Mouse (Mus musculus): ENCODE data around the gene Zfp786. TPM values are rescaled to one million over a fixed set of nuclear protein-coding genes. Genes with fewer than 3 reads are reported as not detected.
A peak's percentile ranks its signal among the peaks of the same experiment; 100 is the strongest.
"Not testable (repeated sequence)": the region's sequence is repeated elsewhere in the genome, so short reads cannot be mapped to it uniquely, and the experiment has no call there.

The Zfp786 gene
- under 1 TPM; 0.73 to 0.76 TPM for total RNA-seq (2021)
- long read RNA-seq, experiment 1, partial matches to known transcripts, result 0 of 1 reads
- long read RNA-seq, experiment 1, other reads (novel, unspliced or antisense), result 0 of 1 reads
- long read RNA-seq, experiment 2, result 0 reads

- DNase-seq (ENCODE audit: low spot score), result peak; percentile 92
Observed at GRCm38 (mm10) chr6:47830104-47831078, at the start of gene Zfp786. Gene Zfp786, minus strand, starts transcription at chr6:47830867.

- no peak for DNase-seq (ENCODE audit: low spot score)
Observed at GRCm38 (mm10) chr6:47880166-47880565, 49.5 kb upstream of the Zfp786 start.

GRCm38 (mm10) chr6:47879049-47879716 is 48.5 kb upstream of the Zfp786 start:
- no peak for DNase-seq (ENCODE audit: low spot score)

- no peak for DNase-seq (ENCODE audit: low spot score)
Observed at GRCm38 (mm10) chr6:47878593-47878992, 47.9 kb upstream of the Zfp786 start.

- no peak for DNase-seq (ENCODE audit: low spot score)
Observed at GRCm38 (mm10) chr6:47878133-47878514, 47.5 kb upstream of the Zfp786 start.

- peak; percentile 91 for DNase-seq (ENCODE audit: low spot score)
Observed at GRCm38 (mm10) chr6:47877461-47878132, 46.9 kb upstream of the Zfp786 start.

GRCm38 (mm10) chr6:47877058-47877457 is 46.4 kb upstream of the Zfp786 start, which contains the start of gene Zfp282:
Gene Zfp282, plus strand, starts transcription at chr6:47877204.
- DNase-seq (ENCODE audit: low spot score), result no peak

GRCm38 (mm10) chr6:47872266-47872665 is 41.6 kb upstream of the Zfp786 start:
- DNase-seq (ENCODE audit: low spot score), result no peak

GRCm38 (mm10) chr6:47857729-47858128 is 27.1 kb upstream of the Zfp786 start:
- not testable (repeated sequence) for DNase-seq (ENCODE audit: low spot score)

GRCm38 (mm10) chr6:47857241-47857640 is 26.6 kb upstream of the Zfp786 start:
- DNase-seq (ENCODE audit: low spot score), result no peak

- no peak for DNase-seq (ENCODE audit: low spot score)
Observed at GRCm38 (mm10) chr6:47845779-47846178, 15.1 kb upstream of the Zfp786 start.

GRCm38 (mm10) chr6:47842337-47842736 is 11.7 kb upstream of the Zfp786 start:
- no peak for DNase-seq (ENCODE audit: low spot score)

GRCm38 (mm10) chr6:47841831-47842230 is 11.2 kb upstream of the Zfp786 start:
- no peak for DNase-seq (ENCODE audit: low spot score)

- DNase-seq (ENCODE audit: low spot score), result no peak
Observed at GRCm38 (mm10) chr6:47841077-47841476, 10.4 kb upstream of the Zfp786 start.

GRCm38 (mm10) chr6:47837630-47838029 is 7.0 kb upstream of the Zfp786 start:
- DNase-seq (ENCODE audit: low spot score), result no peak

- DNase-seq (ENCODE audit: low spot score), result no peak
Observed at GRCm38 (mm10) chr6:47835984-47836521, 5.4 kb upstream of the Zfp786 start.

- DNase-seq (ENCODE audit: low spot score), result peak; percentile 96
Observed at GRCm38 (mm10) chr6:47835482-47835983, 4.9 kb upstream of the Zfp786 start, which contains the start of gene Zfp398. Gene Zfp398, plus strand, starts transcription at chr6:47835661.

GRCm38 (mm10) chr6:47832220-47832619 is 1.6 kb upstream of the Zfp786 start:
- DNase-seq (ENCODE audit: low spot score), result no peak

GRCm38 (mm10) chr6:47828950-47829349 is 1.7 kb downstream of the Zfp786 start:
- DNase-seq (ENCODE audit: low spot score), result no peak

- no peak for DNase-seq (ENCODE audit: low spot score)
Observed at GRCm38 (mm10) chr6:47827462-47827861, 3.2 kb downstream of the Zfp786 start.

- DNase-seq (ENCODE audit: low spot score), result no peak
Observed at GRCm38 (mm10) chr6:47824241-47824640, 6.4 kb downstream of the Zfp786 start.
